Mouse (Mus musculus): Measurements from ENCODE around the gene Hist1h2bk. TPM values are rescaled to one million over a fixed set of nuclear protein-coding genes. Genes with fewer than 3 reads are reported as not detected.
"Not testable (repeated sequence)": the region's sequence is repeated elsewhere in the genome, so short reads cannot be mapped to it uniquely, and the experiment has no call there.

Hist1h2bk gene
- polyA plus RNA-seq, 1 experiment from 2014 or later: 4.0 TPM

- ATAC-seq: peak; percentile 27; the same call in 1 of the 2 replicates
- Histone ChIP-seq H3K4me3 (replicated peaks) (peak overlapping the region; percentile 43), H3K27me3 (no peaks in the 10 kb centered on the region), H3K9me3 (no peaks in the 10 kb centered on the region), H3K9ac (replicated peaks) (peak overlapping the region; percentile 57), H3K36me3 (no peaks in the 10 kb centered on the region), H3K4me2 (replicated peaks) (peak overlapping the region; percentile 70), H3K4me1 (replicated peaks) (peaks cover 31% of the 10 kb centered on the region), H3K27ac (peak overlapping the region; percentile 75)
- WGBS: 2% methylated on average over 22 of the region's 23 CpGs
Observed at GRCm38 (mm10) chr13:22036149-22036956, 683 bp downstream of the Hist1h2bk start.

GRCm38 (mm10) chr13:22036986-22037385 is 1.3 kb downstream of the Hist1h2bk start:
- Histone ChIP-seq H3K9me3 (no peaks in the 10 kb centered on the region), H3K4me1 (replicated peaks) (peaks cover 35% of the 10 kb centered on the region), H3K4me3 (replicated peaks) (peak overlapping the region; percentile 43), H3K27me3 (no peaks in the 10 kb centered on the region), H3K27ac (no peak overlapping the region; the same call in 1 of the 2 replicates), H3K9ac (replicated peaks) (peak overlapping the region; percentile 57), H3K36me3 (no peaks in the 10 kb centered on the region), H3K4me2 (replicated peaks) (peak overlapping the region; percentile 70)
- 61% methylated on average over 3 of the region's 3 CpGs for WGBS
- no peak for ATAC-seq

GRCm38 (mm10) chr13:22037415-22037814 is 1.7 kb downstream of the Hist1h2bk start:
- ATAC-seq: no peak
- no peak overlapping the region for H3K4me3 ChIP-seq (replicated peaks)
- no peaks in the 10 kb centered on the region for H3K36me3 ChIP-seq
- no peaks in the 10 kb centered on the region for H3K27me3 ChIP-seq
- H3K27ac ChIP-seq: no peak overlapping the region
- WGBS: 84% methylated on average over 2 of the region's 2 CpGs
- no peaks in the 10 kb centered on the region for H3K9me3 ChIP-seq
- no peak overlapping the region for H3K4me2 ChIP-seq (replicated peaks)
- peaks cover 39% of the 10 kb centered on the region for H3K4me1 ChIP-seq (replicated peaks)
- no peak overlapping the region for H3K9ac ChIP-seq (replicated peaks)

GRCm38 (mm10) chr13:22039364-22039763 is 3.7 kb downstream of the Hist1h2bk start:
- Histone ChIP-seq H3K27me3 (no peaks in the 10 kb centered on the region), H3K9me3 (no peaks in the 10 kb centered on the region), H3K9ac (replicated peaks) (no peak overlapping the region), H3K4me3 (replicated peaks) (no peak overlapping the region), H3K36me3 (no peaks in the 10 kb centered on the region), H3K4me2 (replicated peaks) (no peak overlapping the region), H3K4me1 (replicated peaks) (peaks cover 41% of the 10 kb centered on the region), H3K27ac (no peak overlapping the region)
- ATAC-seq: no peak
- 65% methylated on average over 5 of the region's 5 CpGs for WGBS

GRCm38 (mm10) chr13:22039951-22040463 is 4.3 kb downstream of the Hist1h2bk start:
- Histone ChIP-seq H3K27me3 (no peaks in the 10 kb centered on the region), H3K4me2 (replicated peaks) (peak overlapping the region; percentile 84), H3K4me3 (replicated peaks) (peak overlapping the region; percentile 47), H3K9me3 (no peaks in the 10 kb centered on the region), H3K4me1 (replicated peaks) (peaks cover 36% of the 10 kb centered on the region), H3K27ac (peak overlapping the region; percentile 90), H3K36me3 (no peaks in the 10 kb centered on the region), H3K9ac (replicated peaks) (peak overlapping the region; percentile 69; the same call in 1 of the 2 replicates)
- 5% methylated on average over 2 of the region's 2 CpGs for WGBS
- no peak for ATAC-seq

GRCm38 (mm10) chr13:22040464-22041141 is 4.9 kb downstream of the Hist1h2bk start:
- Histone ChIP-seq H3K9me3 (no peaks in the 10 kb centered on the region), H3K9ac (replicated peaks) (peak overlapping the region; percentile 69), H3K4me2 (replicated peaks) (peak overlapping the region; percentile 84), H3K4me3 (replicated peaks) (peak overlapping the region; percentile 47), H3K4me1 (replicated peaks) (peaks cover 35% of the 10 kb centered on the region), H3K27ac (peak overlapping the region; percentile 90), H3K27me3 (no peaks in the 10 kb centered on the region), H3K36me3 (no peaks in the 10 kb centered on the region)
- WGBS: under 1% methylated on average over 24 of the region's 24 CpGs
- peak; percentile 37 for ATAC-seq

GRCm38 (mm10) chr13:22041142-22041536 is 5.5 kb downstream of the Hist1h2bk start, which contains the start of gene Hist1h4i:
TSS of gene Hist1h4i (minus strand) at chr13:22041362.
- H3K9me3 ChIP-seq, H3K27me3 ChIP-seq, H3K36me3 ChIP-seq: not testable (repeated sequence)
- peak within 1 kb of the TSS; percentile 90 for H3K27ac ChIP-seq
- peak within 1 kb of the TSS; percentile 84 for H3K4me2 ChIP-seq (replicated peaks)
- peak within 1 kb of the TSS; percentile 69 for H3K9ac ChIP-seq (replicated peaks)
- peaks cover 34% of the 10 kb centered on the region for H3K4me1 ChIP-seq (replicated peaks)
- ATAC-seq: peak; percentile 49
- WGBS: 1% methylated on average over 24 of the region's 27 CpGs
- H3K4me3 ChIP-seq (replicated peaks): peak within 1 kb of the TSS; percentile 47

GRCm38 (mm10) chr13:22041651-22042567 is 6.2 kb downstream of the Hist1h2bk start:
- H3K27ac ChIP-seq: peak overlapping the region; percentile 81
- H3K4me3 ChIP-seq (replicated peaks): peak overlapping the region; percentile 42
- ATAC-seq: no peak
- H3K9me3 ChIP-seq: no peaks in the 10 kb centered on the region
- H3K36me3 ChIP-seq: no peaks in the 10 kb centered on the region
- H3K9ac ChIP-seq (replicated peaks): peak overlapping the region; percentile 59
- peak overlapping the region; percentile 84 for H3K4me2 ChIP-seq (replicated peaks)
- 2% methylated on average over 13 of the region's 13 CpGs for WGBS
- H3K4me1 ChIP-seq (replicated peaks): peaks cover 27% of the 10 kb centered on the region
- H3K27me3 ChIP-seq: no peaks in the 10 kb centered on the region

GRCm38 (mm10) chr13:22042568-22043502 is 7.2 kb downstream of the Hist1h2bk start, which contains the start of the genes Hist1h2ag and Hist1h2bj:
TSS of gene Hist1h2ag (minus strand) at chr13:22042944.
TSS of gene Hist1h2bj (plus strand) at chr13:22043214.
- not testable (repeated sequence) for H3K9me3 ChIP-seq, H3K36me3 ChIP-seq, H3K27me3 ChIP-seq
- Histone ChIP-seq H3K9ac (replicated peaks) (peak within 1 kb of the TSS; percentile 62), H3K4me2 (replicated peaks) (peak within 1 kb of the TSS; percentile 84), H3K4me3 (replicated peaks) (peak within 1 kb of the TSS; percentile 43), H3K4me1 (replicated peaks) (peaks cover 27% of the 10 kb centered on the region), H3K27ac (peak within 1 kb of the TSS; percentile 84)
- WGBS: 0% methylated on average over 38 of the region's 80 CpGs
- ATAC-seq: peak; percentile 96

GRCm38 (mm10) chr13:22043503-22044431 is 8.1 kb downstream of the Hist1h2bk start:
- peak overlapping the region; percentile 84 for H3K27ac ChIP-seq
- peaks cover 27% of the 10 kb centered on the region for H3K4me1 ChIP-seq (replicated peaks)
- H3K27me3 ChIP-seq: no peaks in the 10 kb centered on the region
- H3K9ac ChIP-seq (replicated peaks): peak overlapping the region; percentile 62
- no peaks in the 10 kb centered on the region for H3K9me3 ChIP-seq
- peak overlapping the region; percentile 67 for H3K4me2 ChIP-seq (replicated peaks)
- H3K4me3 ChIP-seq (replicated peaks): peak overlapping the region; percentile 43
- WGBS: under 1% methylated on average over 13 of the region's 14 CpGs
- peak; percentile 32 for ATAC-seq
- H3K36me3 ChIP-seq: no peaks in the 10 kb centered on the region

Data from midbrain, embryonic 13.5 days (tissue).